Mouse (Mus musculus) liver, embryonic 11.5 days (tissue): ENCODE data around the gene Cryl1. TPM values are rescaled to one million over a fixed set of nuclear protein-coding genes. Genes with fewer than 3 reads are reported as not detected.

Source experiments
- ATAC-seq: fragments of 200-750 bp; cut with Nextera tagmentation; replicated peaks from 2 replicates; pipeline ENCODE4 v1.8.0; 2017; ENCODE audit warnings: moderate number of reproducible peaks, mild to moderate bottlenecking, moderate TSS enrichment, moderate library complexity; ENCODE audit not compliant: low FRiP score
- DNase-seq: peaks from one replicate; pipeline ENCODE4 v3.0.0-alpha.2; 2017; ENCODE audit warnings: low spot score
- H3K27ac ChIP-seq: fragments of 300-500 bp; sonication (generic); 2 replicates; pipeline ENCODE4 v1.5.1; 2014; ENCODE audit warnings: mild to moderate bottlenecking, low read depth, low read length, control low read depth
- H3K27me3 ChIP-seq: fragments of 300-500 bp; sonication (generic); replicated peaks from 2 replicates; pipeline ENCODE4 v1.6.1; 2014; ENCODE audit warnings: low read length, mixed read lengths; ENCODE audit not compliant: control insufficient read depth, insufficient read depth
- H3K36me3 ChIP-seq: fragments of 300-500 bp; sonication (generic); 2 replicates; pipeline ENCODE4 v1.6.1; 2014; ENCODE audit warnings: mild to moderate bottlenecking, low read length, moderate library complexity, mixed read lengths; ENCODE audit not compliant: control insufficient read depth, insufficient read depth
- H3K4me1 ChIP-seq: fragments of 300-500 bp; sonication (generic); replicated peaks from 2 replicates; pipeline ENCODE4 v1.6.1; 2014; ENCODE audit warnings: low read length, mixed read lengths; ENCODE audit not compliant: control insufficient read depth, insufficient read depth
- H3K4me2 ChIP-seq: fragments of 300-500 bp; sonication (generic); 2 replicates; pipeline ENCODE4 v1.6.1; 2014; ENCODE audit warnings: mild to moderate bottlenecking, control low read depth, moderate library complexity
- H3K4me3 ChIP-seq: fragments of 300-500 bp; sonication (generic); 2 replicates; pipeline ENCODE4 v1.5.1; 2014; ENCODE audit warnings: low read depth, low read length, control low read depth
- H3K9ac ChIP-seq: fragments of 300-500 bp; sonication (generic); 2 replicates; pipeline ENCODE4 v1.6.1; 2014; ENCODE audit warnings: low read depth, low read length, control low read depth
- H3K9me3 ChIP-seq: fragments of 300-500 bp; sonication (generic); 2 replicates; pipeline ENCODE4 v1.6.1; 2016; ENCODE audit warnings: low read length, inconsistent platforms, mixed read lengths; ENCODE audit not compliant: control insufficient read depth
- WGBS: fragments of 180-500 bp; shearing (Covaris S2); extraction: QIAGEN DNeasy Blood & Tissue Kit; methylation state at CpG from one replicate; pipeline ENCODE4 v1.1.7; 2014; 5-methylcytosine and 5-hydroxymethylcytosine counted together
- polyA plus RNA-seq: library from polyadenylated mRNA; unstranded; fragments of >200 nt; fragmentation: Nextera tagmentation; extraction: Ambion mirVana; gene quantifications from 2 replicates; pipeline ENCODE4 v1.2.1, GENCODE M21; 2014

The Cryl1 gene
- polyA plus RNA-seq, 1 experiment from 2014 or later, result 11.0 TPM

- Histone ChIP-seq H3K27me3 (no peaks in the 10 kb centered on the region), H3K9ac (no peak overlapping the region), H3K36me3 (no peaks in the 10 kb centered on the region), H3K4me3 (no peak overlapping the region), H3K9me3 (no peaks in the 10 kb centered on the region), H3K4me1 (no peaks in the 10 kb centered on the region), H3K4me2 (no peak overlapping the region), H3K27ac (no peak overlapping the region)
- ATAC-seq (no peak), DNase-seq (no peak)
- WGBS, result 79% methylated on average over 6 of the region's 6 CpGs
Measured at GRCm38 (mm10) chr14:57363833-57364232, 34.5 kb downstream of the Cryl1 start.

- 11% methylated on average over 27 of the region's 31 CpGs for WGBS
- H3K27ac ChIP-seq, result no peak overlapping the region
- H3K4me3 ChIP-seq, result no peak overlapping the region
Measured at GRCm38 (mm10) chr14:57362726-57363660, 35.3 kb downstream of the Cryl1 start.

GRCm38 (mm10) chr14:57357030-57357429, 41.3 kb downstream of the Cryl1 start:
- H3K27ac ChIP-seq, result no peak overlapping the region
- no peaks in the 10 kb centered on the region for H3K36me3 ChIP-seq
- no peak overlapping the region for H3K4me3 ChIP-seq
- no peaks in the 10 kb centered on the region for H3K4me1 ChIP-seq
- H3K27me3 ChIP-seq, result no peaks in the 10 kb centered on the region
- no peak for ATAC-seq
- no peak for DNase-seq
- no peak overlapping the region for H3K4me2 ChIP-seq
- no peaks in the 10 kb centered on the region for H3K9me3 ChIP-seq
- WGBS, result 67% methylated on average over 5 of the region's 5 CpGs
- no peak overlapping the region for H3K9ac ChIP-seq

More at GRCm38 (mm10) chr14:57362726-57363660, 35.3 kb downstream of the Cryl1 start:
- Histone ChIP-seq H3K36me3 (no peaks in the 10 kb centered on the region), H3K4me2 (peak overlapping the region; percentile 12), H3K27me3 (no peaks in the 10 kb centered on the region), H3K9ac (no peak overlapping the region), H3K9me3 (no peaks in the 10 kb centered on the region), H3K4me1 (no peaks in the 10 kb centered on the region)
- ATAC-seq (no peak), DNase-seq (peak; percentile 66)

- H3K4me2 ChIP-seq, result no peak overlapping the region
- DNase-seq, result no peak
- H3K4me1 ChIP-seq, result peaks cover 3% of the 10 kb centered on the region
- H3K27me3 ChIP-seq, result no peaks in the 10 kb centered on the region
- H3K9ac ChIP-seq, result no peak overlapping the region
- no peak overlapping the region for H3K4me3 ChIP-seq
- WGBS, result 91% methylated on average over 7 of the region's 7 CpGs
- no peak for ATAC-seq
- H3K27ac ChIP-seq, result no peak overlapping the region
- no peaks in the 10 kb centered on the region for H3K9me3 ChIP-seq
- H3K36me3 ChIP-seq, result no peaks in the 10 kb centered on the region
Measured at GRCm38 (mm10) chr14:57351521-57352235, 46.7 kb downstream of the Cryl1 start.

GRCm38 (mm10) chr14:57349955-57350354, 48.4 kb downstream of the Cryl1 start:
- H3K9ac ChIP-seq, result no peak overlapping the region
- 49% methylated on average over 10 of the region's 10 CpGs for WGBS
- H3K4me3 ChIP-seq, result no peak overlapping the region
- no peaks in the 10 kb centered on the region for H3K27me3 ChIP-seq
- peaks cover 3% of the 10 kb centered on the region for H3K4me1 ChIP-seq
- H3K36me3 ChIP-seq, result no peaks in the 10 kb centered on the region; the same call in 1 of the 2 replicates
- no peak for DNase-seq
- ATAC-seq, result peak; percentile 54
- no peaks in the 10 kb centered on the region for H3K9me3 ChIP-seq
- 0 out of 2 replicates have a peak overlapping the region, but pooled peaks have one; percentile 43 for H3K27ac ChIP-seq
- H3K4me2 ChIP-seq, result no peak overlapping the region

GRCm38 (mm10) chr14:57348155-57348554, 50.2 kb downstream of the Cryl1 start:
- H3K36me3 ChIP-seq, result no peaks in the 10 kb centered on the region; the same call in 1 of the 2 replicates
- no peaks in the 10 kb centered on the region for H3K27me3 ChIP-seq
- H3K9me3 ChIP-seq, result no peaks in the 10 kb centered on the region
- H3K27ac ChIP-seq, result no peak overlapping the region
- no peak for ATAC-seq
- DNase-seq, result no peak
- no peak overlapping the region for H3K4me2 ChIP-seq
- WGBS, result 84% methylated on average over 4 of the region's 4 CpGs
- H3K4me3 ChIP-seq, result no peak overlapping the region
- H3K4me1 ChIP-seq, result peaks cover 3% of the 10 kb centered on the region
- no peak overlapping the region for H3K9ac ChIP-seq

- no peak overlapping the region for H3K4me3 ChIP-seq
- DNase-seq (no peak), ATAC-seq (no peak)
- no peak overlapping the region for H3K4me2 ChIP-seq
- 87% methylated on average over 3 of the region's 3 CpGs for WGBS
- H3K36me3 ChIP-seq, result no peaks in the 10 kb centered on the region; the same call in 1 of the 2 replicates
- no peak overlapping the region for H3K9ac ChIP-seq
- peaks cover 3% of the 10 kb centered on the region for H3K4me1 ChIP-seq
- no peaks in the 10 kb centered on the region for H3K9me3 ChIP-seq
- H3K27ac ChIP-seq, result no peak overlapping the region
- H3K27me3 ChIP-seq, result no peaks in the 10 kb centered on the region
Measured at GRCm38 (mm10) chr14:57346135-57346534, 52.2 kb downstream of the Cryl1 start.

- H3K36me3 ChIP-seq, result no peaks in the 10 kb centered on the region; the same call in 1 of the 2 replicates
- H3K9me3 ChIP-seq, result no peaks in the 10 kb centered on the region
- DNase-seq (no peak), ATAC-seq (0 out of 2 replicates have a peak, but pooled peaks have one; percentile 26)
- 0 out of 2 replicates have a peak overlapping the region, but pooled peaks have one; percentile 11 for H3K4me3 ChIP-seq
- H3K4me1 ChIP-seq, result no peaks in the 10 kb centered on the region; the same call in 1 of the 2 replicates
- no peaks in the 10 kb centered on the region for H3K27me3 ChIP-seq
- no peak overlapping the region for H3K27ac ChIP-seq
- 61% methylated on average over 25 of the region's 25 CpGs for WGBS
- H3K4me2 ChIP-seq, result peak overlapping the region; percentile 45
- peak overlapping the region; percentile 13; the same call in 1 of the 2 replicates for H3K9ac ChIP-seq
Measured at GRCm38 (mm10) chr14:57344781-57345492, 53.4 kb downstream of the Cryl1 start.
